Mouse (Mus musculus) thymus, adult 2 months (tissue): ENCODE results near the gene Vwa3b. TPM values are rescaled to one million over a fixed set of nuclear protein-coding genes. Genes with fewer than 3 reads are reported as not detected.

Source experiments
- DNase-seq: peaks from one replicate; pipeline ENCODE4 v3.0.0; 2021
- H3K27ac ChIP-seq: fragments of 200-500 bp; 2 replicates; pipeline ENCODE4 v1.5.1; 2012; ENCODE audit warnings: low read length, control low read depth; ENCODE audit not compliant: control insufficient read depth, insufficient read depth
- H3K27me3 ChIP-seq: fragments of 200-500 bp; 2 replicates; pipeline ENCODE4 v1.6.1; 2012; ENCODE audit warnings: mild to moderate bottlenecking, low read length, moderate library complexity, mixed read lengths; ENCODE audit not compliant: control insufficient read depth, insufficient read depth
- H3K36me3 ChIP-seq: fragments of 200-500 bp; 2 replicates; pipeline ENCODE4 v1.6.1; 2012; ENCODE audit warnings: mild to moderate bottlenecking, low read length, moderate library complexity; ENCODE audit not compliant: control insufficient read depth, insufficient read depth
- H3K4me1 ChIP-seq: fragments of 200-500 bp; replicated peaks from 2 replicates; pipeline ENCODE4 v1.6.1; 2012; ENCODE audit warnings: low read length; ENCODE audit not compliant: control insufficient read depth, insufficient read depth
- H3K4me3 ChIP-seq: fragments of 200-500 bp; 2 replicates; pipeline ENCODE4 v1.5.1; 2012; ENCODE audit warnings: mild to moderate bottlenecking, low read length, control low read depth, moderate library complexity; ENCODE audit not compliant: control insufficient read depth, insufficient read depth
- CTCF ChIP-seq: fragments of 200-500 bp; IDR thresholded peaks from 2 replicates; pipeline ENCODE4 v1.5.1; 2012; ENCODE audit warnings: mild to moderate bottlenecking, control low read depth, low read length, moderate library complexity, borderline replicate concordance; ENCODE audit not compliant: control insufficient read depth, poor library complexity, insufficient read depth; ENCODE audit errors: extremely low read depth
- POLR2A ChIP-seq: fragments of 200-500 bp; IDR thresholded peaks from 2 replicates; pipeline ENCODE4 v1.6.1; 2012; ENCODE audit warnings: mild to moderate bottlenecking, low read length, control low read depth, moderate library complexity; ENCODE audit not compliant: control insufficient read depth, poor library complexity, insufficient read depth; ENCODE audit errors: extremely low read depth
- WGBS: fragments of 180-500 bp; shearing (Covaris S2); methylation state at CpG from one replicate; pipeline ENCODE4 v1.1.7; 2018; 5-methylcytosine and 5-hydroxymethylcytosine counted together
- polyA plus RNA-seq: library from polyadenylated mRNA; depleted of rRNA; stranded (reverse); fragments of >200 nt; gene quantifications from 2 replicates; pipeline ENCODE4 v1.2.3, GENCODE M21; 2012

Vwa3b gene
- polyA plus RNA-seq, 1 experiment: 0.13 TPM

DNA sequence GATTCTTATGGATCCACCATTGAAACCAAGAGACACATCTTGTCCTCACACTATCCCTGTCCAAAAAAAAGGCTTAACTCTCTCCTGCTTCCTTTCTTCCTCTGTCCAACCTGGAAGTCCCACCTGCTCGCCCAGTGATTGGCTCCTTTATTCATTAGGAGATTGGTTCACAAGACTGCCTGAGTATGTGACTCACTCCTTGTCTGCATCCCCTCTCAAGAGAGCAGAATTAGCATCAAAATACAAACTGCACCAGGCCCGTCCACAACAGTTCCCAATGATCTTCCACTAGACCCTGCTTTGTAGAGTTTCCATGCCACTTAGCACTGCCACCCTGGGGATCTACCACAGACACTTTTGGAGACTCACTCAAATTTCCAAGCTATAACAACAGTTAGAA, 75.3 kb downstream of the Vwa3b start:
- WGBS: 95% methylated on average over 2 of the region's 2 CpGs
- no peaks in the 10 kb centered on the region for H3K4me1 ChIP-seq
- H3K27ac ChIP-seq: no peak overlapping the region
- no peak for DNase-seq
- no peaks in the 10 kb centered on the region for H3K27me3 ChIP-seq
- TF ChIP-seq CTCF (no peak), POLR2A (no peak)
- H3K4me3 ChIP-seq: no peak overlapping the region
- no peaks in the 10 kb centered on the region for H3K36me3 ChIP-seq

DNA sequence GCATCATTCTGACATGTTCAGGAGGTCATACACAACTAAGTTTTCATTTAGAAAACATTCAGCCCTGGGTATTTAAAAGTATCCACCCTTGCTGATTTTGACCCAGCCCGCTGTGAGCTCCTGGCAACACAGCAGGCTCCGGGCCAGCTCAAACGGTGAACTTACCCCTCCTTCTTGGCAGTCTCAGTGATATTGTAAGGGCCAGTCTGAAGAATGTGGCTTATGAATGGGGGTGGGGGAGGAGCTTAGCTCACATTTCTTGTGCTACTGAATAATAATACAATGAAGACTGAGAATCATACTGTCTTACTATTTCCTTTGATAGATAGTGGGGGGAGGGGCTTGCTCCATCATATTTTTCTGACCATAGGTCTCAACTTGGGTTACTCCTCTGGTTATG, 78.8 kb downstream of the Vwa3b start:
- TF ChIP-seq CTCF: no peak
- TF ChIP-seq POLR2A: no peak
- Histone ChIP-seq H3K27me3 (no peaks in the 10 kb centered on the region), H3K4me3 (no peak overlapping the region), H3K36me3 (no peaks in the 10 kb centered on the region), H3K4me1 (no peaks in the 10 kb centered on the region), H3K27ac (no peak overlapping the region)
- DNase-seq: no peak
- 95% methylated on average over 3 of the region's 3 CpGs for WGBS

DNA sequence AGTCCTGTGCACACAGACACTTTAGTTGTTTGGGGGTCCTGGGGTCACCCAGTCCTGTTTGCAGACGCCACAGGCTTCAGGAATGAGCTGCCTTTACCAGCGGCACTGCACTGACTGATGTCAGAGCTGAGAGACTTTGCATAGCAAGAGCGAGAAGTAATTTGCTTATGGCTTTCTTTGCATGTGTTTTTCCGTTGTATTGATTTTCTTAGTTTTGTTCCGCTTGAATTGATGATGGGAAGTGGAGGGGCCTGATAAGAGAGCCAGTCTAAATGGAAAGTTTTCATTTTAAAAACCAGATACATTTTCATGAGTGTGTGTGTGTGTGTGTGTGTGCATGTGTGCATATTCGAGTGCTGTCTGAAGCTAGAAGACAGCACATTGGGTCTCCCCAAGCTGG, 87.4 kb downstream of the Vwa3b start:
- Histone ChIP-seq H3K4me3 (no peak overlapping the region), H3K4me1 (no peaks in the 10 kb centered on the region), H3K27me3 (no peaks in the 10 kb centered on the region), H3K36me3 (no peaks in the 10 kb centered on the region), H3K27ac (no peak overlapping the region)
- WGBS: 93% methylated on average over 6 of the region's 6 CpGs
- TF ChIP-seq POLR2A (no peak), CTCF (no peak)
- no peak for DNase-seq

DNA sequence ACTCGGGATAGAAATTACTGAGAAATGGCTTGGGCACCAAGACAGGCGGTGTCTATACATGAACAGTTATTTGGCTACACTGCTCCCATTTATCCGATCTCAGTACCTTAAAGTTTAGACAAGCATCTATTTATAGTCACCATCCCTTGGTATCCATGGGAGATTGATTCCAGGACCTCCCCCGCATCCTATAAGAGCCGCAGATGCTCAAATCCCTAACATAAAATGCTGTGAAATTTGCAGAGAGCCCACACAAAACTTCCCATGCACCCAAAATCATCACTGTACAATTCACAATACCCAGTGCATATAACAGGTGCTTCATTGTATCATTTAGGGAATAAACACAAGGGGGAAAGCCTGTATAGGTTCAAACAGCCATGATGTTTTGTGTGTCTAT, 89.5 kb downstream of the Vwa3b start:
- H3K4me1 ChIP-seq: no peaks in the 10 kb centered on the region
- 99% methylated on average over 5 of the region's 5 CpGs for WGBS

DNA sequence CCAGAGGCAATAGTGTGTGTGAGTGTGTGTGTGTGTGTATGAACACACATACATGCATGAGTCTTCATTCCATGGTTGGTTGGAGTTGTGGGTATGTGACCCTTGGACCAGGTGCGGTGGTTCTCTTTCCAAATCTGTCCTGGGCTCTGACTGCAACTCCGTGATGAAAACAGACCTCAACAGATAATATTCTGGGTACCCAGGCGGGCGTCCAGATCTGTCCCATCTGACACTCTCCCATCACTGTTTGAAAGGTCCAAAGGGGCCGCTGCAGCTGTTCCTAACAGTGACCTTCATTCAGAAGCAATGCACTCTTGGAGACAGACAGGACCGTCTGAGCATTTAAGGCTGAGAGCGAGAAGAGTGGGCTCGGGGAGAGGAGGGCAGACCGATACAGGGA, 90.2 kb downstream of the Vwa3b start:
- no peak overlapping the region for H3K4me3 ChIP-seq
- no peak for TF ChIP-seq CTCF
- H3K27me3 ChIP-seq: no peaks in the 10 kb centered on the region
- no peak overlapping the region for H3K27ac ChIP-seq
- DNase-seq: no peak
- no peaks in the 10 kb centered on the region for H3K36me3 ChIP-seq
- WGBS: 95% methylated on average over 9 of the region's 9 CpGs
- H3K4me1 ChIP-seq: no peaks in the 10 kb centered on the region

More for the DNA sequence above, 89.5 kb downstream of the Vwa3b start:
- Histone ChIP-seq H3K4me3 (no peak overlapping the region), H3K27ac (no peak overlapping the region), H3K36me3 (no peaks in the 10 kb centered on the region), H3K27me3 (no peaks in the 10 kb centered on the region)
- no peak for DNase-seq
- TF ChIP-seq POLR2A (no peak), CTCF (no peak)

DNA sequence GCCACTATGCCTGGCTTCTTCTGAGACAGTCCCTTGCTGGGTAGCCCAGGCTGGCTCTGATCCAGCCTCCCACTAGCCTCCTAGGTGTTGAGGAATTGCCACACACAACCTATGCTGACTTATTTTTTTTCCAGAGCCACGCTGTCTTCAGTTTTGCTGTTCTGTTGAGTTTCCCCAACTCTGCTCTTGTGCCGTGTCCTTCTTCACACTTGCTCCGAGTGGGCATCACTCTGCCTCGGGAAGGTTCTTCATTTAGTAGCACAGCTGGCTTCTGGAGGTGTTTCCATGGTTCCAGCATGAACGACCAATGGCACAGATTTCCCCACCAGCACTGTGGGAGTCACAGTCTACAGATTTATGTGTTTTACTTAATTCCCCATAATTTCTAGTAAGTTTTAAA, 91.6 kb downstream of the Vwa3b start:
- no peak overlapping the region for H3K4me3 ChIP-seq
- H3K27me3 ChIP-seq: no peaks in the 10 kb centered on the region
- H3K4me1 ChIP-seq: no peaks in the 10 kb centered on the region
- TF ChIP-seq POLR2A (no peak), CTCF (no peak)
- WGBS: 89% methylated on average over 5 of the region's 5 CpGs
- no peaks in the 10 kb centered on the region for H3K36me3 ChIP-seq
- H3K27ac ChIP-seq: no peak overlapping the region
- DNase-seq: no peak

DNA sequence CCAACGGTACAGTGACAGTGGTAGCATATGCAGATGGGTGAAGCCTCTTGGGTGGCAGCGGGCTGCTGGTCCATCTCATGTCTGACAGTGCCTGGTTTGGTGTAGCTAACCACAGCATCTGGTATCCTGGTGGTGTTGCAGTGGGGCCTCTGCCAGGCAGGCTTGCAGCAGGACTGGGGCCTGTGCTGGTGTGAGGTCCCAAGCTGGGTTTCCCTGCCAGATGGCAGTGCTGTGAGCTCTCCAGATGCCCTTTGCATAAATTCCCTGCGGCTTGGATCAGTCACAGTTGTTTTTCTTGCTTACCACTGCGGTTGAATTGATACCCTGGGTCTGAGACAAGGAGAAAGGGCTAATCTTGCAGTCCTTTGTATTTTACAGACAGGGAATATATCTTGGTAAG, 95.9 kb downstream of the Vwa3b start:
- Histone ChIP-seq H3K4me3 (no peak overlapping the region), H3K4me1 (no peaks in the 10 kb centered on the region), H3K27me3 (no peaks in the 10 kb centered on the region), H3K36me3 (no peaks in the 10 kb centered on the region), H3K27ac (no peak overlapping the region)
- WGBS: 81% methylated on average over 4 of the region's 4 CpGs
- peak; percentile 1 for DNase-seq
- TF ChIP-seq CTCF: no peak
- TF ChIP-seq POLR2A: no peak
